Mouse (Mus musculus) myocyte (in vitro differentiated cells): ENCODE data around the gene Adgrv1.

Experiments
- CEBPB ChIP-seq: IDR thresholded peaks from 2 replicates; pipeline ENCODE4 v1.6.1; 2011; ENCODE audit warnings: mild to moderate bottlenecking, moderate library complexity; ENCODE audit not compliant: poor library complexity, insufficient read depth, severe bottlenecking
- MAX ChIP-seq: IDR thresholded peaks from one replicate; pipeline ENCODE4 v1.6.1; 2011; ENCODE audit warnings: low read depth, mild to moderate bottlenecking, control low read depth
- MYOD1 ChIP-seq, 3 experiments: IDR thresholded peaks; one replicate each; pipeline ENCODE4 v1.6.1; 2011; ENCODE audit warnings: control low read depth in 2 of 3, low read depth in 2 of 3, mild to moderate bottlenecking in 2 of 3, moderate library complexity in 1 of 3; ENCODE audit not compliant: insufficient read length in 2 of 3, control insufficient read depth in 1 of 3
- POLR2A ChIP-seq: IDR thresholded peaks from one replicate; pipeline ENCODE4 v1.6.1; 2011; ENCODE audit warnings: low read depth, mild to moderate bottlenecking, control low read depth, moderate library complexity; ENCODE audit not compliant: insufficient read length
- TCF12 ChIP-seq: IDR thresholded peaks from one replicate; pipeline ENCODE4 v1.6.1; 2011; ENCODE audit warnings: mild to moderate bottlenecking, control low read depth; ENCODE audit not compliant: poor library complexity, insufficient read depth, severe bottlenecking

DNA sequence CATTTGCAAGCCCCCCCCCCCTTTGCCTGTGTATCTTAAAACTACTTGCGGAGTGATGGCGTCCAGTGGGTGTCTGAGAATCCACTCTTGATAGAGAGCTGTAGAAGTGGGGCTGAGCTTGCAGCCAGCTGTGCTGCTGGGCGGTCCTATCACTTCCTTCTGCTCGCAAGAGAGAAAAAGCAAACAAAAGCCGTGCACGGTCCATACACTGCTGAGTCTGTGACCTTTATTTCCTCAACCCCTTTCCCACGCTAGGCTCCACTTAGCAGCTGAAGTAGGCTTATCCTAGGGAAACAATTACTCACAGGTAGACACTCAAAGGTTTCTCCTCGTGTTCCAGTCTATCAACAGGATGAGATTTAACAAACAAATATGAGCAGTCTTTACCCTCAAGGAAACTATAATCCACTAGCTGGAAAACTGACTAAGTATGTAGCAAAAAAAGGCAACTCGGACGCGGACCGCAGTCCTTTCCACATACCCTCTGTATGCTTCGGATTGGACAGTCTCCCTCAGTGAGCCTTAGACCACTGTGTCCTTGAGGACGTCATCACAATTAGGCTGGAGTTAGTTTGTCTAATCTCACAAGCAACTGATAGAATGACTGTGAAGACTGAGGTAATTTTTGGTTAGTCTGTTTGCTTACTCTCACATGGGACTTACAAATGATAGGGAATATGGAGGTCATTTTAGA, 281.3 kb downstream of the Adgrv1 start:
- TF ChIP-seq POLR2A (no peak), CEBPB (no peak), MAX (no peak), TCF12 (no peak), MYOD1 (IDR thresholded peaks at IDR 0.05; ENCODE audit: control insufficient read depth in 1 of 3, insufficient read length in 2 of 3, low read depth in 2 of 3) (no peak)
